ENCODE assay signal across 8 mouse cellular contexts in the genomic region with DNA sequence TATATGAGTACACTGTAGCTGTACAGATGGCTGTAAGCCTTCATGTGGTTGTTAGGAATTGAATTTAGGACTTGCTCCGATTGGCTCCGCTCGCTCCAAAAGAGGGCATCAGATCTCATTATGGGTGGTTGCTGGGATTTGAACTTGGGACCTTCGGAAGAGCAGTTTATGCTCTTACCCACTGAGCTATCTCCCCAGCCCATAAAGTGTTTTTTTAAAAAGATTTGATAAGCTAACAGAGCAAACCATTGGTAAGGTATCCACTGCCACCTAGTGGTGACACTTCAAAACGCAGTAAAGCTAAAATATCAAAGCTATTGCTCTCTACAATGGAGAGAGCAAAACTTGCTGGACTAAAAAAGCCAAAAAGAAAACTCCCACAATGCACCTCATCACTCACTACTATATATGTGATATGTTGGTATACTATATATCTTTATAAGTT. TPM values are rescaled to one million over a fixed set of nuclear protein-coding genes. Genes with fewer than 3 reads are reported as not detected.
DNase-seq lines count a peak whose midpoint lies in the region; ATAC-seq and TF ChIP-seq lines count a peak whose summit lies in the region.
"Had no signal": no experiment of that assay in that cellular context is flagged by ENCODE, and none has a peak within 500 bp of the region (broad histone marks: within the 10 kb centered on the region; RNA-seq: fewer than 3 reads in every experiment).

No protein-coding gene starts in this region.

- no peak overlapping the region for H3K4me2 ChIP-seq in heart, embryonic 12.5 days
- H3K4me2 ChIP-seq in kidney, postnatal 0 days (ENCODE audit: low read length) = no peak overlapping the region
- H3K4me2 ChIP-seq in lung, embryonic 14.5 days = no peak overlapping the region
- H3K4me2 ChIP-seq: heart, embryonic 15.5 days had no signal

- H3K27ac ChIP-seq in heart, embryonic 12.5 days (ENCODE audit: poor library complexity, severe bottlenecking) = no peak overlapping the region
- H3K27ac ChIP-seq in kidney, postnatal 0 days = no peak overlapping the region
- no peak overlapping the region for H3K27ac ChIP-seq in lung, embryonic 14.5 days (ENCODE audit: low read depth)
- H3K27ac ChIP-seq: heart, embryonic 15.5 days had no signal

- no peak overlapping the region for H3K4me3 ChIP-seq in heart, embryonic 12.5 days
- H3K4me3 ChIP-seq in kidney, postnatal 0 days (replicated peaks; ENCODE audit: low read depth, low read length) = no peak overlapping the region
- no peak overlapping the region for H3K4me3 ChIP-seq in lung, embryonic 14.5 days (ENCODE audit: low read depth, low read length)
- H3K4me3 ChIP-seq: heart, embryonic 15.5 days had no signal

- no peak overlapping the region for H3K9ac ChIP-seq in heart, embryonic 12.5 days
- H3K9ac ChIP-seq in kidney, postnatal 0 days (ENCODE audit: low read depth, low read length) = no peak overlapping the region
- H3K9ac ChIP-seq in lung, embryonic 14.5 days = no peak overlapping the region
- H3K9ac ChIP-seq: heart, embryonic 15.5 days had no signal

- TF ChIP-seq CTCF in kidney, postnatal 0 days (IDR thresholded peaks at IDR 0.05; ENCODE audit: low read depth) = peak; percentile 89
- TF ChIP-seq CTCF in lung, embryonic 14.5 days (IDR thresholded peaks at IDR 0.05; ENCODE audit: low read depth) = peak; percentile 82

- peak; percentile 27; the same call in 1 of the 2 replicates for ATAC-seq in heart, embryonic 12.5 days (ENCODE audit: insufficient number of reproducible peaks, low FRiP score)
- peak; percentile 76 for ATAC-seq in kidney, postnatal 0 days (replicated peaks; ENCODE audit: low FRiP score, low read depth)
- ATAC-seq in lung, embryonic 14.5 days (ENCODE audit: insufficient read depth) = peak; percentile 68

- peaks cover 13% of the 10 kb centered on the region for H3K4me1 ChIP-seq in heart, embryonic 12.5 days (replicated peaks)
- no peaks in the 10 kb centered on the region for H3K4me1 ChIP-seq in kidney, postnatal 0 days (replicated peaks; ENCODE audit: insufficient read depth, low read length)
- no peaks in the 10 kb centered on the region for H3K4me1 ChIP-seq in lung, embryonic 14.5 days (ENCODE audit: insufficient read depth)

- peak; percentile 80 for DNase-seq in CD4-positive, CD25-positive, alpha-beta regulatory T cell, adult 2 months (ENCODE audit: low read depth, low spot score)
- peak; percentile 58 for DNase-seq in MEL-GATA-1-ER (ENCODE audit: extremely low read depth, low read depth)
- DNase-seq in cerebellum, postnatal 25 days = peak; percentile 30 to 73
- peak; percentile 90 for DNase-seq in kidney, postnatal 0 days (ENCODE audit: low spot score)
- DNase-seq in lung, embryonic 14.5 days = peak; percentile 94
- DNase-seq in retina, adult 2 months (ENCODE audit: low read depth, low spot score) = peak; percentile 29

- H3K36me3 ChIP-seq in heart, embryonic 12.5 days = peaks cover 17% of the 10 kb centered on the region
- peaks cover 12% of the 10 kb centered on the region; the same call in 1 of the 2 replicates for H3K36me3 ChIP-seq in kidney, postnatal 0 days (ENCODE audit: insufficient read depth, low read length)
- peaks cover 30% of the 10 kb centered on the region for H3K36me3 ChIP-seq in lung, embryonic 14.5 days (ENCODE audit: insufficient read depth)

- H3K27me3 ChIP-seq in heart, embryonic 12.5 days (replicated peaks) = no peaks in the 10 kb centered on the region
- no peaks in the 10 kb centered on the region for H3K27me3 ChIP-seq in kidney, postnatal 0 days (ENCODE audit: insufficient read depth, low read length)
- no peaks in the 10 kb centered on the region for H3K27me3 ChIP-seq in lung, embryonic 14.5 days (ENCODE audit: insufficient read depth, low read length)
- H3K27me3 ChIP-seq: heart, embryonic 15.5 days had no signal

- 62% methylated on average over 5 of the region's 5 CpGs for WGBS in heart, embryonic 12.5 days
- WGBS in kidney, postnatal 0 days = 64% methylated on average over 5 of the region's 5 CpGs
- 61% methylated on average over 5 of the region's 5 CpGs for WGBS in lung, embryonic 14.5 days

- no peaks in the 10 kb centered on the region for H3K9me3 ChIP-seq in heart, embryonic 12.5 days (replicated peaks)
- no peaks in the 10 kb centered on the region for H3K9me3 ChIP-seq in kidney, postnatal 0 days (replicated peaks; ENCODE audit: low read length)
- H3K9me3 ChIP-seq in lung, embryonic 14.5 days (ENCODE audit: low read depth, low read length) = no peaks in the 10 kb centered on the region
- H3K9me3 ChIP-seq: heart, embryonic 15.5 days had no signal

RNA-seq across cellular contexts. Expression of gene Lmod2, which starts 30.0 kb away (rescaled TPM):
- 45.3 and 49.3 TPM in 2 replicates for polyA plus RNA-seq in heart, embryonic 12.5 days (2016; fragmentation: Nextera tagmentation; extraction: Ambion mirVana)
- polyA plus RNA-seq in kidney, postnatal 0 days (2015; fragmentation: Nextera tagmentation; extraction: Ambion mirVana) = not detected in 2 replicates
- polyA plus RNA-seq in lung, embryonic 14.5 days (2014; fragmentation: Nextera tagmentation; extraction: Ambion mirVana) = 0.09 and 0.61 TPM in 2 replicates

RNA-seq across cellular contexts. Expression of gene Wasl, which starts 37.2 kb away (rescaled TPM):
- polyA plus RNA-seq in heart, embryonic 12.5 days (2016; fragmentation: Nextera tagmentation; extraction: Ambion mirVana) = 66.1 and 66.7 TPM in 2 replicates
- 122 and 126 TPM in 2 replicates for polyA plus RNA-seq in kidney, postnatal 0 days (2015; fragmentation: Nextera tagmentation; extraction: Ambion mirVana)
- polyA plus RNA-seq in lung, embryonic 14.5 days (2014; fragmentation: Nextera tagmentation; extraction: Ambion mirVana) = 61.2 and 65.2 TPM in 2 replicates

Comparison
In these comparisons a context has a peak if more than half of its experiments do, and no peak if none do; other contexts are left out.
1. DNase-seq: peak in every context shown above with its lines; median percentile 94 in lung, embryonic 14.5 days; 90 in kidney, postnatal 0 days; 80 in CD4-positive, CD25-positive, alpha-beta regulatory T cell, adult 2 months; 58 in MEL-GATA-1-ER; 52 in cerebellum, postnatal 25 days; 29 in retina, adult 2 months.
2. RNA of gene Lmod2, which starts 30.0 kb away (polyA plus RNA-seq): 45.3 to 49.3 TPM in heart, embryonic 12.5 days; 0.09 to 0.61 TPM in lung, embryonic 14.5 days and not detected in kidney, postnatal 0 days; every median in the first group is over 10 times any median in the second.
3. Peak in every context shown above with its lines, with median percentiles within 50 percentile points of each other: ATAC-seq.